Comparison of ENCODE assay signal across 20 mouse cellular contexts in genomic region chr10:70581556-70582211, GRCm38 (mm10).
DNase-seq lines count a peak whose midpoint lies in the region; ATAC-seq lines count a peak whose summit lies in the region.
"Had no signal": no experiment of that assay in that cellular context is flagged by ENCODE, and none has a peak within 500 bp of the region (broad histone marks: within the 10 kb centered on the region; RNA-seq: fewer than 3 reads in every experiment).

No protein-coding gene starts in this region.

- whole genome bisulfite sequencing in lung, embryonic 15.5 days: 27% methylated on average over 7 of the region's 7 CpGs

- H3K4me2 ChIP-seq in lung, embryonic 15.5 days: no peak overlapping the region
- H3K4me2 ChIP-seq: forebrain, embryonic 12.5 days; liver, embryonic 11.5 days had no signal

- H3K36me3 ChIP-seq in lung, embryonic 15.5 days: no peaks in the 10 kb centered on the region
- H3K36me3 ChIP-seq: embryonic facial prominence, embryonic 10.5 days; forebrain, embryonic 12.5 days had no signal

- H3K4me3 ChIP-seq in lung, embryonic 15.5 days: no peak overlapping the region
- H3K4me3 ChIP-seq: embryonic facial prominence, embryonic 10.5 days; forebrain, embryonic 12.5 days had no signal

- DNase-seq in cerebellum, adult 11-12 months: peak; percentile 25
- no peak for DNase-seq in cerebellum, adult 8-10 months
- DNase-seq in lung, postnatal 14 days: no peak
- DNase-seq in lung, postnatal 25 days (ENCODE audit: low spot score): peak; percentile 13
- DNase-seq in right cerebral cortex, postnatal 25 days: no peak
- no peak for DNase-seq in layer of hippocampus, adult 8-10 months (ENCODE audit: low spot score in 2 of 2)
- DNase-seq: adrenal gland, postnatal 10 days; gastrocnemius, postnatal 25 days; heart, postnatal 10 days; kidney, adult 8-10 months; kidney, postnatal 14 days; thymus, postnatal 25 days had no signal

- H3K9me3 ChIP-seq in lung, embryonic 15.5 days: no peaks in the 10 kb centered on the region
- H3K9me3 ChIP-seq: embryonic facial prominence, embryonic 10.5 days; forebrain, embryonic 12.5 days had no signal

- no peak overlapping the region for H3K27ac ChIP-seq in lung, embryonic 15.5 days
- H3K27ac ChIP-seq: embryonic facial prominence, embryonic 10.5 days; forebrain, embryonic 12.5 days had no signal

- ATAC-seq in lung, embryonic 15.5 days (ENCODE audit: borderline replicate concordance, extremely low read depth, low FRiP score, low TSS enrichment): peak; percentile 35; the same call in 1 of the 2 replicates
- ATAC-seq: CD4-positive, CD25-positive, alpha-beta regulatory T cell, adult 4 months; inflammation-experienced regulatory T-cells, adult 6 months; midbrain, embryonic 16.5 days; Patski had no signal

- H3K27me3 ChIP-seq in lung, embryonic 15.5 days: no peaks in the 10 kb centered on the region
- H3K27me3 ChIP-seq: forebrain, embryonic 12.5 days; Patski had no signal

- H3K4me1 ChIP-seq in lung, embryonic 15.5 days: no peaks in the 10 kb centered on the region
- H3K4me1 ChIP-seq: embryonic facial prominence, embryonic 10.5 days; forebrain, embryonic 12.5 days had no signal

- no peak overlapping the region for H3K9ac ChIP-seq in lung, embryonic 15.5 days
- H3K9ac ChIP-seq: forebrain, embryonic 12.5 days had no signal

Comparison
In these comparisons a context has a peak if more than half of its experiments do, and no peak if none do; other contexts are left out.
1. DNase-seq: peak in cerebellum, adult 11-12 months (single experiment) and lung, postnatal 25 days (single experiment); none in cerebellum, adult 8-10 months (single experiment), lung, postnatal 14 days (single experiment), right cerebral cortex, postnatal 25 days (single experiment) and layer of hippocampus, adult 8-10 months (0 of 2).